Mouse (Mus musculus) neutrophil, adult 83 days (primary cell): Measurements from ENCODE around the gene Angptl7. TPM values are rescaled to one million over a fixed set of nuclear protein-coding genes. Genes with fewer than 3 reads are reported as not detected.

Experiments used
- total RNA-seq, 2 experiments: library from RNA; stranded (reverse); gene quantifications; one replicate each; pipeline ENCODE4 v1.2.4; 2023

Angptl7 gene
- not detected for total RNA-seq

DNA sequence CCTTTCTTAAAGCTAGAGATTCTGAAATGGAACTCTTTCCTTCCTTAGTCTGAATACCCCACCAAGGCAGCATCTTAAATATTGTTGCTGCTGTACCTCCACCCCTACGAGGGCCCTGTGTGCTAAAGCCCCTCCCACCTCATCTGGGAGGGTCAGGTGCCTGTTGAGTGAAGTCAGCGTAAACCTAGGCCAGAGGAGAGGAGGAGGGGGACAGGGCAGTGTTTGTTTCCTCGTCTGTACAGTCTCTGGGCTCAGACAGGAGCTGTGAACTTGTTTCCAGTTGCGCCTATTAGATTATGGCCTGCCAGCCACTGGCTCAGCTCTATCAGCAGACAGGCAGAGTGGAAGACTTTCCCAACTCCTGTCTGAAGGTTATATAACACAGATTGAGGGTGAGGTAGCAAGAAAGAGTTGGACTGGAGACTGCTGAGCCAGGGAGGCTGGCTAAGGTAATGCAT lies at the start of gene Angptl7:
Gene Angptl7 (minus strand): TSS at position 51 of the 458 bp plus-strand sequence.

DNA sequence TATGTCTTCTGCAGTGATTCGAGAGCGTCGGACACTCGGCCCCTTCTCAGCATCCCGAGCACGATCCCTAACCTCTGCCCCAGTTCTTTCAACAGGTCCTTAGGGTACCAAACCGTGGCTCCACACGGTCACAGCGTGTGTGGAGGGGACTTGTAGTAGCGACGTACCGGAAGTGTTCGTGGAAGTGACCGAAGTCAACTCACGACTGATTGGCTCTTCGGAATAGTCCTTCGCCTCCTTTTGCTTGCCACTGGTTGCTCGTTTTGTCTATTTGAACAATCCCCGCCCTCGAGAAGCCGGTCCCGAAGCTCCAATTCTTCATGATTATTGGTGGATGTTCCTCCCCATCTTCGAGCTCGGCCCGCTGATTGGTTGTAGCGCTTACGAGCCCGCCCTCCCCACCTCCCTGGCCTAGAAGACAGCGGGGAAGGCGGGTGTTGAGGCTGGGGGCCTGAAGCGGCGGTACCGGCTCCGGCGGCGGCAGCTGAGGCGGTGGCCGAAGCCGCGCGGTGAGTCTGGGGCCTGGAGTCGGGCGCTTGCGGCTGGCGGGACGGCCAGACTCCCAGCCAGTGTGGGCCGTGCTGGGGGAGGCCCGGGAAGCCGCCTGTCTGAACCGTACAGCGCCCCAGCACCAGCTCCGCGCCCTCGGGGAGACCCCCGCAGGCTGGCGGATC lies 51.9 kb downstream of the Angptl7 start, which contains the start of gene Mtor:
Gene Mtor (plus strand): TSS at position 433 of the 674 bp plus-strand sequence.

Other genes with a start within 250 kb of the Angptl7 start
- not detected for gene Disp3, start 212.5 kb downstream of the Angptl7 start, total RNA-seq
- 1 to 10 TPM; 4.9 to 5.0 TPM for gene Ubiad1, start 55.7 kb downstream of the Angptl7 start, total RNA-seq
- gene Mtor, start 51.8 kb downstream of the Angptl7 start, total RNA-seq = 10 to 100 TPM; 23.1 to 25.3 TPM
- 10 to 100 TPM; 41.8 to 42.7 TPM for gene Exosc10, start 58.0 kb upstream of the Angptl7 start, total RNA-seq
- 10 to 100 TPM; 19.6 to 20.5 TPM for gene Srm, start 91.0 kb upstream of the Angptl7 start, total RNA-seq
- under 1 TPM in 1 of 2 experiments, not detected in 1; 0.60 TPM for gene Masp2, start 102.1 kb upstream of the Angptl7 start, total RNA-seq
- 100 to 1,000 TPM; 160 to 166 TPM for gene Tardbp, start 126.6 kb upstream of the Angptl7 start, total RNA-seq
- gene Gm572, start 142.9 kb upstream of the Angptl7 start, total RNA-seq = not detected